Mouse (Mus musculus) granulocyte monocyte progenitor cell, adult 5-6 weeks (primary cell): ENCODE data around the gene Tmem88. TPM values are rescaled to one million over a fixed set of nuclear protein-coding genes. Genes with fewer than 3 reads are reported as not detected.
"Not testable (repeated sequence)": the region's sequence is repeated elsewhere in the genome, so short reads cannot be mapped to it uniquely, and the experiment has no call there.

ENCODE experiments used
- ATAC-seq: replicated peaks from 2 replicates; pipeline ENCODE4 v1.8.0; 2016; ENCODE audit warnings: mild to moderate bottlenecking, moderate TSS enrichment, inconsistent platforms; ENCODE audit not compliant: poor library complexity, severe bottlenecking
- total RNA-seq, 2 experiments: library from RNA; stranded (forward) in 1 of 2; stranded (reverse) in 1 of 2; fragments of 200-712, 200-1000 nt in 1 of 2; fragments of >200 nt in 1 of 2; fragmentation: Nextera tagmentation in 1 of 2; gene quantifications; 2 replicates each; pipeline ENCODE4 v1.2.3; 2014 to 2017

The Tmem88 gene
- total RNA-seq, 2 experiments from 2014 or later = not detected

GRCm38 (mm10) chr11:69406282-69406681, 8.2 kb upstream of the Tmem88 start:
- ATAC-seq = no peak

DNA sequence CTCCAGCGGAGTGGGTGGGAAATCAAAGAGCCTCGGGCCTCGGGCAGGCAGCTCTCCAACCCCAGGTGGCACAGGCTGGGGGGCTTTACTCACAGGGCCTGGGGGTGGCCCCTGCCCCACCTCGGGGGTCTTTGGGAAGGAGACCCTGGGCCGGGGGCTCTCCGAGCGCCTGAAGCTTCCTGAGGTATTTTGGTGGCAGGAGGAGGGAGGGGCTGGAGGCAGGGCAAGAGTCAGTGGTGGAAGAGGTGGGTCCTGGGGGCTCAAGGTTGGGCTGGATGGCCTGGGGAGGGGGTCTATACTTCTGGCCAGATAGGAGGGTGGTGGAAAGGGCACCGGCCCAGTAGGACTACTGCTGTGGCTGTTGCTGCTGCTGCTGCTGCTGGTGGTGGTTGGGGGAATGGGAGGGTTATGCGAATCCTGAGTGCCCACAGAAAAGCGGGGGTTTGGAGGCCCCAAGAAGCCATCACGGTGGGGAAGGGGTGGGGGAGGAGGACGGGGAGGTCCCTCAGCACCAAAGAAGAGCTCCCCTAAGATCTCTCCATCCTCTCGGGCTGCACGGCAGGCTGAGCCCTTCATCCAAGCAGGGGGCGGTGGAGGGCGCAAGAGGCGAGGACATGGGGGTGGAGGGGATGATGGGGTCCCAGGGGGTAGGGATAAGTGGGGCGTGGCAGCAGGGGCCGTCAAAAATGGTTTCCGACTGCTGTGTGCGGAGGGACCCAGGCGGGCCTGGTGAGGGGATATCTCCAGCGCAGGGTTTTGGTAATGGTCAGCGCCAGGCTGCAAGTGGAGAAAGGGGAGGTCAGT, 7.6 kb upstream of the Tmem88 start:
- ATAC-seq = no peak

DNA sequence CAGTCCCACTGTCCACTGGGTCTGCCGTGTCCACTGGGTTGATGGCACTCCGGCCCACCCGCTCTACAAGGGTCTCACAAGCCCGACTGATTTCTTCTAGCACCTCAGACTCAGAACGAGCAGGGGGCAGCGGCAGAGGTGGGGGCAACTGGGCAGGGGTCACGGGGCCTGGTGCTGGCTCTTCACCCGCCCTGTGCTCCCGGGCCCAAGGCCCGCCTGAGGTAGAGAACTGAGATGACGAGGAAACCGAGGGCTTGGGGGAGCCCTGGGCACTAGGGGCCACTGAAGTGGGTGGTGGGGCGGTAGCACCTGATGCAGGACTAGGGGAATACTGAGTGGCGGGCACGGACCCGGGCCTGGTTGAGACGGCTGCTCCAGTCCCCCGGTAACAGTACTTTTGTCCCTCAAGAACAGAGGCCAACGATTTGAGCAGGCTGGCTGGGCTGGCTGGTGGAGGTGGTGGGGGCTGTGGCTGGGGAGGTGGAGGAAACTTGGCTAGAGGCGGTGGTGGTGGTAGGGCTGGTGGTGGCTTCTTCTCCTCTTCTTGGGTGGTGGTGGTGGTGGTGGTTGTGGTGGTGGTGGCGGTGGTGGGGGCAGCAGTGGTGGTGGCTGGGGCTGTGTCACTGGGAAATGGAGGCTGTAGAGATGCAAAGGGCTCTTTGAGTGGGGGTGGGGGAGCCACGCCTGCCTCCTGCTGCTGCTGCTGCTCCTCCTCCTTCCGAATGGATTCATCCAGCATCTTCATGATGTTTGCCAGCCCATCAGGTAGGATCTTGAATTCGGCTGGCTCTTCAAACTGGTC, 6.8 kb upstream of the Tmem88 start:
- ATAC-seq = no peak

- ATAC-seq = no peak
Measured at GRCm38 (mm10) chr11:69403691-69404594, 5.9 kb upstream of the Tmem88 start.

- ATAC-seq = no peak
Measured at GRCm38 (mm10) chr11:69401987-69402386, 4.0 kb upstream of the Tmem88 start.

- peak; percentile 85 for ATAC-seq
Measured at GRCm38 (mm10) chr11:69401210-69401637, 3.2 kb upstream of the Tmem88 start.

- no peak for ATAC-seq
Measured at GRCm38 (mm10) chr11:69400083-69400850, 2.2 kb upstream of the Tmem88 start.

GRCm38 (mm10) chr11:69399201-69400082, 1.4 kb upstream of the Tmem88 start:
- no peak for ATAC-seq

- ATAC-seq = no peak
Measured at GRCm38 (mm10) chr11:69398486-69399200, 609 bp upstream of the Tmem88 start.

- ATAC-seq = no peak
Measured at GRCm38 (mm10) chr11:69397581-69398057, 415 bp downstream of the Tmem88 start.

DNA sequence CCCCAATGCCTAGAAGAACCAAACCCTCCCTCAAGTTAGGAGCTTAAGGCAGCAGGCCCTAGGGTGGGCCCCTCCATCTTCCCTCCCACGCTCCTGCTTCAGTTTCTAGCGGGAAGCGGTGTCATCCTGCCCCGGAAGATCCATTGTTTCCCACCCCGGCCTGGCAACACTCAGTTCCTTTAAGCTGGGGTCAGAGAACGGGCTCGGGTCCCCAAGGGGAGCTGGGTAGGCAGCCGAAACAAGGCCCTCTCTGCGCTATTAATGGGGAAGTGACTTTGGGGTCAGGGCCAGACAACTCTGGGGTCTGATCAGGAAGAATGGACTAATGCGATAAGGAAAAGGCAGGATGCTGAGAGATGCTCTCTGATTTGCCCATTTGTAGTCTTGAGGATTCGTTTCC, 1.3 kb downstream of the Tmem88 start:
- ATAC-seq = no peak

- ATAC-seq = peak; percentile 76
Measured at GRCm38 (mm10) chr11:69395634-69396373, 2.2 kb downstream of the Tmem88 start.

DNA sequence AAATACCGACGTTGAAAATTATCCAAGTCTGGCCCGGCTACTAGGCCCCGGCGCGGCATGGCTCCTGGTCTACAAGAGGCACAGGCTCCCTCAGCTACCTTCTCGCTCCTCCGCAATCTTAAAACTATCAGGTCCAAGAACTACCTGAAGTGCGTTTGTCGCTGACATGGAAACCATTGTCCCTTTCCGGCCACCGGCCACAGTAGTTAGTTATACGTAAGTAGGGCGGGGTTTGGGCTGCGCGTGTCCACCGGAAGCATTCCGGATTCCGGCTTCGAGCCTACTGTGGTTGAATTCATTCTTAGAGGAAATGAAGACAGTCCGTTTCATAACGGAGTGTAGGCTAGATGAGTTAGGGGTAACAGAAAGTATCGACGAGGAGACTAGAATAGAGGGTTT, 2.8 kb downstream of the Tmem88 start, which contains the start of the genes Naa38 and Cyb5d1:
Gene Naa38, plus strand, starts transcription at position 253 of the 399 bp plus-strand sequence.
Gene Cyb5d1, minus strand, starts transcription at position 397 of the 399 bp plus-strand sequence.
- ATAC-seq = peak; percentile 60

DNA sequence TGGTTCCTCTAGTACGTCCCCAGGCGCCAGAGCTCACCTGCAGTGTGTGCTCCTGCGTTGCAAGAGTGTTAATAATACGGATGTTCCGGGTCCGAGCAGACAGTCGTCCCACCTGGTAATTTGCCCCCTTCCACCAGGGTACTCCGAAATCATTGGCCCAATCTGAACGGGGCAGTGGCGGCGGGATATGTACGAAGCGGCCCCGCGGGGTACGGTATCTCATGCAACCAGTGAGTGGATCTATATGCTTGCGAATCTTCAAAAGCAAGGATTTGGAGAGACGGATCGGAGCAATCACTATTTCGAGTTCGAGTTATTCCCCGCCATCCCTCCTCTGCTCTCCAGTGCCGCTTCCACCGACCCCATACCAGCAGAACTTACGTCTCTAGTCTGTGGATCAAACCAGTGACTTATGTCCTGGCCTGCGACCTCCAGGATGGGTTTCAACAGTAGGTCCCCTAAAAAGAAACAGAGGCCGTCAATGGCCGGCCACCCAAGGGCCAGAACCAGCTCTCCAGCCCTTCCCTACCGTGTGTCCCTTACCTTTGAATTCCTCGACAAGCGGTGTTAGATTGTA, 3.4 kb downstream of the Tmem88 start:
- ATAC-seq = not testable (repeated sequence)

- ATAC-seq = peak; percentile 48; the same call in 1 of the 2 replicates
Measured at GRCm38 (mm10) chr11:69390400-69391034, 7.5 kb downstream of the Tmem88 start.
